Mouse (Mus musculus): ENCODE measurements around the gene Etl4.

DNA sequence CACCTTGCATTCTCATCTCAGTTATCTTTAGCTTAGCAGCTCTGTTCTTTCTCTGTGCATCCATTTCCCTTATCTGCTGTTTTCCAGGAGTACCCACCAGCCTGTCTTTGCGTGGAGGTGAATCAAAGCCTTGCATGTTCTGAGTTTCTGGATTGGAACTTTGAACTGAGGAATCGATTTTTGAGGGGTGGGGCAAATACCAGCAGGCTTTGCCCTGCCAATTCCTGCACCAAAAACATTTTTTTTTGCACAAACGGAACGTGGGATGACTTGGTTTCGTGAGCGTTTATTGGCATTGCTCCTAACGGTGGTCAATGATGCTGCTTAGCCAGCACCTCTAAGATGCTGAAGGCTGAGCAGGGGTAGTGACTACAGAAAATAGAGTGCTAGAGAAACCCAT lies 632.7 kb downstream of the Etl4 start:
- TF ChIP-seq CTCF (IDR thresholded peaks at IDR 0.05), result no peak
- no peak for TF ChIP-seq EP300 (IDR thresholded peaks at IDR 0.05; ENCODE audit: insufficient read depth, low read depth, low read length)
- no peak for TF ChIP-seq POLR2A (IDR thresholded peaks at IDR 0.05; ENCODE audit: insufficient read depth, low read depth, low read length)

Measured in heart, adult 2 months (tissue).